8 mouse cellular contexts compared by ENCODE assay signal in the genomic region with DNA sequence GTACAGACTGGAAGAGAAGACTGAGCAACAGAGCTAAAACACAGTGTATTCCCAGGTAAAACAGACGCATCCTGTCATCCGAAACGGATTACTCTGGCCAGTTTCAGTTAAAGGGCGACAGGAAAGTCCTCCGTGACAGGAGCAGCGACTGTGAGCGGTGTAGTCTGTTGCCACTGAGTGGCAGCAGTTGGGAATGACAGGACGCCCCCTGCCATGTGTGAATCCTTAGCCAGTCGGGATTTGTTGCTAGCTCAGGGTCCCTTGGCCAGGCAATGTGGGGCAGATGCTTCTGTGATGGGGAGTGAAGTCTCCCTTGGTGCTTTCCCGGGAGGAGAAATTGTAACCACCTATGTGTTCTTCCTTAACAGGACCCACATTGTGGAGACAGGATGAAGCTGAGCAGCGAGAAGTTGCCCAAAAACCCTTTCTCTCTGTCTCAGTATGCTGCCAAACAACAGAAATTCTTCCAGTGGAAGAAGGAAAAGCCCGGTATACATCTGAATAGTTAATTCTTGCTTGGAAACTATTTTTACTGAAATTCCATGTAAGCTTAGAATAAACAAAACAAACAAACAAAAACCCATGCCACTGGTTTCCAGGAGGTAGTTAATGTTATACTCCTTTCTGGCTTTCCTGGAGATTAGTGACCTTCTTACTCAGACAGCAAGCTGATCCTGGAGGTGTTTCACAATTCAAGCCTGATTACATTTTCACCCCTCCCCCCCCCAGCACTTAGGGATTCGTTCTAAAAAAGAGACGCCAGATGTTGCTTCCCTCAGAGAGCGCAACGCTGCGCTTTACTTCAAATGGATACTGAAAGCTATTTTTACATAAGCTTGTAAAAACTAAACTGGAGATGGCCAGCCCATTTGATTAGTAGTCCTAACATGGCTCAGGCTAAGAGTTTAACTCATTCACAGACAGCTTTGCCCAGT. TPM values are rescaled to one million over a fixed set of nuclear protein-coding genes. Genes with fewer than 3 reads are reported as not detected.
DNase-seq lines count a peak whose midpoint lies in the region; ATAC-seq and TF ChIP-seq lines count a peak whose summit lies in the region.
"Had no signal": no experiment of that assay in that cellular context is flagged by ENCODE, and none has a peak within 500 bp of the region (broad histone marks: within the 10 kb centered on the region; RNA-seq: fewer than 3 reads in every experiment).

No protein-coding gene starts in this region.

- H3K4me3 ChIP-seq in heart, embryonic 10.5 days, result peak overlapping the region; percentile 45
- H3K4me3 ChIP-seq in kidney, embryonic 14.5 days (ENCODE audit: low read length), result no peak overlapping the region
- H3K4me3 ChIP-seq in lung, embryonic 14.5 days (ENCODE audit: low read depth, low read length), result no peak overlapping the region; the same call in 1 of the 2 replicates

- CTCF ChIA-PET in Patski (lab: Charles Lee), result interaction anchor here (1.1 to 3.0 kb wide), 3 partner anchors 9 to 11 kb away, joined by 5 to 11 read pairs (median 6); a partner anchor contains a TSS

- DNase-seq in Patski (ENCODE audit: low read depth, low spot score) (peak; percentile 31), adipocyte (ENCODE audit: low spot score) (no peak)
- peak; percentile 19 for DNase-seq in cerebellum, adult 9-11 months
- DNase-seq in heart, embryonic 10.5 days (ENCODE audit: low spot score), result peak; percentile 83
- peak; percentile 74 for DNase-seq in lung, embryonic 14.5 days
- peak; percentile 58 for DNase-seq in retina, postnatal 7 days (ENCODE audit: low read depth, low spot score)

- TF ChIP-seq CTCF in Patski (IDR thresholded peaks at IDR 0.05), result peak; percentile 32
- TF ChIP-seq CTCF in lung, embryonic 14.5 days (IDR thresholded peaks at IDR 0.05; ENCODE audit: low read depth), result peak; percentile 63

- H3K27me3 ChIP-seq in Patski, result no peaks in the 10 kb centered on the region
- no peaks in the 10 kb centered on the region for H3K27me3 ChIP-seq in heart, embryonic 10.5 days (ENCODE audit: insufficient read depth, poor library complexity, severe bottlenecking)
- H3K27me3 ChIP-seq in kidney, embryonic 14.5 days (ENCODE audit: control insufficient read depth, insufficient read depth, low read length), result no peaks in the 10 kb centered on the region
- no peaks in the 10 kb centered on the region for H3K27me3 ChIP-seq in lung, embryonic 14.5 days (ENCODE audit: insufficient read depth, low read length)

- H3K4me1 ChIP-seq in heart, embryonic 10.5 days, result peaks cover 13% of the 10 kb centered on the region
- H3K4me1 ChIP-seq in kidney, embryonic 14.5 days (ENCODE audit: control insufficient read depth, insufficient read depth, low read length), result no peaks in the 10 kb centered on the region
- peaks cover 3% of the 10 kb centered on the region; the same call in 1 of the 2 replicates for H3K4me1 ChIP-seq in lung, embryonic 14.5 days (ENCODE audit: insufficient read depth)

- H3K4me2 ChIP-seq in kidney, embryonic 14.5 days (replicated peaks; ENCODE audit: low read depth, low read length), result peak overlapping the region; percentile 19
- H3K4me2 ChIP-seq in lung, embryonic 14.5 days, result peak overlapping the region; percentile 53

- H3K9me3 ChIP-seq in heart, embryonic 10.5 days, result no peaks in the 10 kb centered on the region
- H3K9me3 ChIP-seq in kidney, embryonic 14.5 days (ENCODE audit: control insufficient read depth, low read length), result no peaks in the 10 kb centered on the region
- H3K9me3 ChIP-seq in lung, embryonic 14.5 days (ENCODE audit: low read depth, low read length), result no peaks in the 10 kb centered on the region

- in situ Hi-C loops in Patski (cut with MboI; ENCODE audit: low pct_unique_long_range_greater_than_20kb), result no loop called here

- POLR2A ChIA-PET in Patski (lab: Charles Lee), result interaction anchor here (0.7 kb wide), 1 partner anchor 646 kb away, joined by 3 read pairs; no protein-coding TSS in a partner anchor

- H3K9ac ChIP-seq in kidney, embryonic 14.5 days (ENCODE audit: low read depth, low read length), result no peak overlapping the region
- peak overlapping the region; percentile 26; the same call in 1 of the 2 replicates for H3K9ac ChIP-seq in lung, embryonic 14.5 days

- no peaks in the 10 kb centered on the region for H3K36me3 ChIP-seq in heart, embryonic 10.5 days
- H3K36me3 ChIP-seq in kidney, embryonic 14.5 days (ENCODE audit: control insufficient read depth, insufficient read depth, low read length), result no peaks in the 10 kb centered on the region
- no peaks in the 10 kb centered on the region for H3K36me3 ChIP-seq in lung, embryonic 14.5 days (ENCODE audit: insufficient read depth)

- peak overlapping the region; percentile 74 for H3K27ac ChIP-seq in heart, embryonic 10.5 days
- H3K27ac ChIP-seq in kidney, embryonic 14.5 days (ENCODE audit: low read depth, low read length), result no peak overlapping the region
- H3K27ac ChIP-seq in lung, embryonic 14.5 days (ENCODE audit: low read depth), result peak overlapping the region; percentile 38; the same call in 1 of the 2 replicates

- 11% methylated on average over 17 of the region's 17 CpGs for WGBS in heart, embryonic 10.5 days
- 20% methylated on average over 17 of the region's 17 CpGs for WGBS in kidney, embryonic 14.5 days
- WGBS in lung, embryonic 14.5 days, result 11% methylated on average over 17 of the region's 17 CpGs

- ATAC-seq in Patski, result peak; percentile 56
- peak; percentile 71; the same call in 1 of the 2 replicates for ATAC-seq in kidney, embryonic 14.5 days (ENCODE audit: low FRiP score, low TSS enrichment)
- ATAC-seq in lung, embryonic 14.5 days (ENCODE audit: insufficient read depth), result peak; percentile 82

RNA-seq across cellular contexts. Expression of a gene that starts 5.5 kb away (rescaled TPM):
- 14.2 TPM for polyA plus RNA-seq in Patski (2021)
- polyA plus RNA-seq in heart, embryonic 10.5 days (2016; fragmentation: Nextera tagmentation; extraction: Ambion mirVana), result 12.3 and 19.8 TPM in 2 replicates
- polyA plus RNA-seq in kidney, embryonic 14.5 days (2014; fragmentation: Nextera tagmentation; extraction: Ambion mirVana), result 17.9 and 25.4 TPM in 2 replicates
- polyA plus RNA-seq in lung, embryonic 14.5 days (2014; fragmentation: Nextera tagmentation; extraction: Ambion mirVana), result 19.7 and 21.8 TPM in 2 replicates

RNA-seq across cellular contexts. Expression of a gene that starts 11.9 kb away (rescaled TPM):
- polyA plus RNA-seq in Patski (2021), result 0.23 TPM
- polyA plus RNA-seq in heart, embryonic 10.5 days (2016; fragmentation: Nextera tagmentation; extraction: Ambion mirVana), result 0.44 and 0.54 TPM in 2 replicates
- 0.32 and 0.39 TPM in 2 replicates for polyA plus RNA-seq in kidney, embryonic 14.5 days (2014; fragmentation: Nextera tagmentation; extraction: Ambion mirVana)
- 0.32 and 0.86 TPM in 2 replicates for polyA plus RNA-seq in lung, embryonic 14.5 days (2014; fragmentation: Nextera tagmentation; extraction: Ambion mirVana)
- polyA plus RNA-seq: small intestine, adult 2 months had no signal

RNA-seq across cellular contexts. Expression of a gene that starts 35.7 kb away (rescaled TPM):
- polyA plus RNA-seq in Patski (2021), result 57.3 TPM
- polyA plus RNA-seq in heart, embryonic 10.5 days (2016; fragmentation: Nextera tagmentation; extraction: Ambion mirVana), result 60.1 and 60.7 TPM in 2 replicates
- polyA plus RNA-seq in kidney, embryonic 14.5 days (2014; fragmentation: Nextera tagmentation; extraction: Ambion mirVana), result 74.1 and 74.9 TPM in 2 replicates
- 75.3 and 81.9 TPM in 2 replicates for polyA plus RNA-seq in lung, embryonic 14.5 days (2014; fragmentation: Nextera tagmentation; extraction: Ambion mirVana)

RNA-seq across cellular contexts. Expression of a gene that starts 36.0 kb away (rescaled TPM):
- 8.1 TPM for polyA plus RNA-seq in Patski (2021)
- polyA plus RNA-seq in heart, embryonic 10.5 days (2016; fragmentation: Nextera tagmentation; extraction: Ambion mirVana), result 2.5 and 2.7 TPM in 2 replicates
- polyA plus RNA-seq in kidney, embryonic 14.5 days (2014; fragmentation: Nextera tagmentation; extraction: Ambion mirVana), result 4.3 and 4.7 TPM in 2 replicates
- polyA plus RNA-seq in lung, embryonic 14.5 days (2014; fragmentation: Nextera tagmentation; extraction: Ambion mirVana), result 2.7 and 3.4 TPM in 2 replicates
